Mouse (Mus musculus) G1E (cell line): ENCODE measurements around the gene Gm36210.

ENCODE experiments used
- CTCF ChIP-seq: IDR thresholded peaks from 2 replicates; pipeline ENCODE4 v1.5.1; 2012; ENCODE audit warnings: low read depth, low read length, inconsistent platforms, mixed read lengths
- GATA1 ChIP-seq: IDR thresholded peaks from 2 replicates; pipeline ENCODE4 v1.6.1; 2012; ENCODE audit warnings: borderline replicate concordance, low read length, inconsistent platforms, mixed read lengths
- GATA2 ChIP-seq: IDR thresholded peaks from 2 replicates; pipeline ENCODE4 v1.6.1; 2012; ENCODE audit warnings: low read depth, low read length, inconsistent platforms, borderline replicate concordance
- POLR2AphosphoS5 ChIP-seq: IDR thresholded peaks from 2 replicates; pipeline ENCODE4 v1.6.1; 2012; ENCODE audit warnings: low read depth, low read length, inconsistent platforms; ENCODE audit not compliant: insufficient replicate concordance
- TAL1 ChIP-seq: conservative IDR thresholded peaks from 2 replicates; pipeline ENCODE4 v1.6.1; 2012; ENCODE audit warnings: low read depth, low read length, inconsistent platforms, mixed read lengths

DNA sequence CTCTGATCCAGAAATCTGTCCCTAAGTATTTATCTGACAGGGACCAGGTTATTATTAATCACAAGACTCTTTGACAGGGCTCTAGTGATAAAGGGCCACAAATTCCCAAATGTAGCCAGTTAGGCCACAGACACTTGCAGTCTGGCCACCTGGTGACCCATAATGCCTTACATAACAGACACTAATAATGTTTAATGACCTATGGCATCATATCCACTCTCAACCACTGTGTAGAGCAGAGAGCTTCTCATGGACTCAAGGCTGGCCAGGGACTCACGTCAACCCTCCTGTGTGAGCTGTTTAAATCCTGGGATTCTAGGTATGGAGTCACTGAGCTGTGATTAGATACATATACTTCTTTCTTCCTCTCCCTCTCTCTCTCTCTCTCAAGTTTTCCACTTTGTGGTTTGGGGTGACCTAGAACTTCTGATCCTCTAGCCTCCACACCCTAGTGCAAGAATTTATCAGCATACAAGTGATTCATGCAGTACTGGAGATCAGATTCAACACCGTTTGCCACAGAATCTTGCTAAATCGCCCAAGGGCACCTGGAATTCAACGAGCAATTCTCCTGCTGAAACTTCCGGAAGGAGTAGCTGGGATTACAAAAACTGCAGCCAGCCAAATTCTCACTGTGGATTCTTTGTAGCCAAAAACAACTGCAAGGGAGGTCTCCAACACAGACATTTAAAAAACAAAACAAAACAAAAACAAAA lies 42.0 kb downstream of the Gm36210 start:
- TF ChIP-seq CTCF: no peak
- TF ChIP-seq TAL1: no peak
- TF ChIP-seq GATA1: no peak
- no peak for TF ChIP-seq POLR2AphosphoS5
- TF ChIP-seq GATA2: no peak
